Mouse (Mus musculus) testis, adult 2 months (tissue): ENCODE results near the gene Lgr4.

ENCODE experiments used
- CTCF ChIP-seq: fragments of 200-500 bp; IDR thresholded peaks from 2 replicates; pipeline ENCODE4 v1.5.1; 2012; ENCODE audit warnings: low read depth, mild to moderate bottlenecking, inconsistent platforms, low read length, moderate library complexity; ENCODE audit not compliant: control insufficient read depth, insufficient read depth, insufficient replicate concordance
- POLR2A ChIP-seq: fragments of 200-500 bp; IDR thresholded peaks from 2 replicates; pipeline ENCODE4 v1.6.1; 2012; ENCODE audit warnings: low read depth, mild to moderate bottlenecking, inconsistent platforms, low read length, moderate library complexity; ENCODE audit not compliant: control insufficient read depth

DNA sequence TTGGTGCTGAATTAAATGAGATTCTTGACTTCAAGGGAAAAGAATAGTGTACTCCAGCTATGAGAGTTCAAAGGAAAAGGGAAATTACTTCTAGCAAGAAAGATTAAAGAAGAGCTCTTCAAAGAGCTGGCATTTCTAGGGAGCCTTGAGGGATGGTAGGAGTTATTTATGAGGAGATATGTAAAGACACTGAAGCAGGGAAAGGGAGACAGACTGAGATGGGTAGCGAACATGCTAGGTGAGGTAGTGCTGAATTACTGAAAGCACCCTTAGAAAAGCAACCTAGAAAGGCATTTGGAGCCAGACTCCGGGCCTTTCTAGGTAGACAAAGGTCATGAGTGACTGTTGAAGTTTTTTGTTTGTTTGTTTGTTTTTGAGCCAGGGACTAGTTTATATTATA is 58.7 kb downstream of the Lgr4 start:
- TF ChIP-seq CTCF, result no peak
- TF ChIP-seq POLR2A, result no peak
